Mouse (Mus musculus): ENCODE measurements around the gene Arfgap2. TPM values are rescaled to one million over a fixed set of nuclear protein-coding genes. Genes with fewer than 3 reads are reported as not detected.
"Not testable (repeated sequence)": the region's sequence is repeated elsewhere in the genome, so short reads cannot be mapped to it uniquely, and the experiment has no call there.

The Arfgap2 gene
- polyA plus RNA-seq (2015; fragmentation: Nextera tagmentation; extraction: Ambion mirVana), result 63.3 and 64.4 TPM in 2 replicates

GRCm38 (mm10) chr2:91264711-91265681 lies at the start of gene Arfgap2:
Arfgap2 (plus strand) TSS chr2:91264974.
- Histone ChIP-seq H3K27me3 (replicated peaks) (no peaks in the 10 kb centered on the region), H3K9me3 (no peaks in the 10 kb centered on the region), H3K9ac (peak within 1 kb of the TSS; percentile 92), H3K4me3 (peak within 1 kb of the TSS; percentile 69), H3K4me2 (peak within 1 kb of the TSS; percentile 92), H3K36me3 (peaks cover 73% of the 10 kb centered on the region), H3K4me1 (peaks cover 21% of the 10 kb centered on the region), H3K27ac (replicated peaks) (peak within 1 kb of the TSS; percentile 94)
- ATAC-seq (ENCODE audit: extremely low read depth, insufficient number of reproducible peaks, low FRiP score, low TSS enrichment), result peak; percentile 98
- 1% methylated on average over 72 of the region's 72 CpGs for WGBS

- Histone ChIP-seq H3K27ac (replicated peaks) (no peak overlapping the region), H3K9ac (no peak overlapping the region), H3K9me3 (no peaks in the 10 kb centered on the region), H3K36me3 (peaks cover 48% of the 10 kb centered on the region), H3K4me3 (no peak overlapping the region), H3K4me2 (no peak overlapping the region), H3K4me1 (no peaks in the 10 kb centered on the region), H3K27me3 (replicated peaks) (no peaks in the 10 kb centered on the region)
- no peak for ATAC-seq (ENCODE audit: extremely low read depth, insufficient number of reproducible peaks, low FRiP score, low TSS enrichment)
- WGBS, result 66% methylated on average over 4 of the region's 4 CpGs
Measured at GRCm38 (mm10) chr2:91217032-91217431, 47.7 kb upstream of the Arfgap2 start.

- 93% methylated on average over 3 of the region's 3 CpGs for whole genome bisulfite sequencing
- H3K4me3 ChIP-seq, result no peak overlapping the region
- no peak for ATAC-seq (ENCODE audit: extremely low read depth, insufficient number of reproducible peaks, low FRiP score, low TSS enrichment)
- H3K4me1 ChIP-seq, result no peaks in the 10 kb centered on the region
- H3K27ac ChIP-seq (replicated peaks), result no peak overlapping the region
- H3K9me3 ChIP-seq, result no peaks in the 10 kb centered on the region
- H3K27me3 ChIP-seq (replicated peaks), result no peaks in the 10 kb centered on the region
- peaks cover 19% of the 10 kb centered on the region for H3K36me3 ChIP-seq
- H3K4me2 ChIP-seq, result no peak overlapping the region
- no peak overlapping the region for H3K9ac ChIP-seq
Measured at GRCm38 (mm10) chr2:91220501-91220900, 44.3 kb upstream of the Arfgap2 start.

- Histone ChIP-seq H3K9ac (no peak overlapping the region), H3K27me3 (replicated peaks) (no peaks in the 10 kb centered on the region), H3K4me3 (no peak overlapping the region), H3K4me2 (no peak overlapping the region), H3K9me3 (no peaks in the 10 kb centered on the region), H3K4me1 (no peaks in the 10 kb centered on the region), H3K36me3 (peaks cover 6% of the 10 kb centered on the region), H3K27ac (replicated peaks) (no peak overlapping the region)
- no peak for ATAC-seq (ENCODE audit: extremely low read depth, insufficient number of reproducible peaks, low FRiP score, low TSS enrichment)
- 68% methylated on average over 2 of the region's 2 CpGs for WGBS
Measured at GRCm38 (mm10) chr2:91223614-91224013, 41.2 kb upstream of the Arfgap2 start.

- H3K4me1 ChIP-seq, result no peaks in the 10 kb centered on the region
- no peak for ATAC-seq (ENCODE audit: extremely low read depth, insufficient number of reproducible peaks, low FRiP score, low TSS enrichment)
- no peak overlapping the region for H3K27ac ChIP-seq (replicated peaks)
- no peaks in the 10 kb centered on the region for H3K27me3 ChIP-seq (replicated peaks)
- peaks cover 26% of the 10 kb centered on the region for H3K36me3 ChIP-seq
- no peaks in the 10 kb centered on the region for H3K9me3 ChIP-seq
- H3K4me3 ChIP-seq, result no peak overlapping the region
- H3K4me2 ChIP-seq, result no peak overlapping the region
- WGBS, result 82% methylated on average over 2 of the region's 2 CpGs
- no peak overlapping the region for H3K9ac ChIP-seq
Measured at GRCm38 (mm10) chr2:91229735-91230134, 35.0 kb upstream of the Arfgap2 start.

- Histone ChIP-seq H3K9ac (peak within 1 kb of the TSS; percentile 87), H3K4me1 (peaks cover 10% of the 10 kb centered on the region), H3K27me3 (replicated peaks) (no peaks in the 10 kb centered on the region), H3K27ac (replicated peaks) (peak within 1 kb of the TSS; percentile 93), H3K4me3 (peak within 1 kb of the TSS; percentile 67), H3K36me3 (peaks cover 16% of the 10 kb centered on the region), H3K9me3 (no peaks in the 10 kb centered on the region), H3K4me2 (peak within 1 kb of the TSS; percentile 86)
- peak; percentile 98 for ATAC-seq (ENCODE audit: extremely low read depth, insufficient number of reproducible peaks, low FRiP score, low TSS enrichment)
- under 1% methylated on average over 48 of the region's 48 CpGs for WGBS
Measured at GRCm38 (mm10) chr2:91236601-91237510, 27.9 kb upstream of the Arfgap2 start, which contains the start of gene Ddb2. Ddb2 (minus strand) TSS chr2:91236982.

GRCm38 (mm10) chr2:91237511-91238080 lies 27.2 kb upstream of the Arfgap2 start:
- H3K27me3 ChIP-seq (replicated peaks); ATAC-seq (ENCODE audit: extremely low read depth, insufficient number of reproducible peaks, low FRiP score, low TSS enrichment); H3K4me1 ChIP-seq; H3K9me3 ChIP-seq: not testable (repeated sequence)
- H3K4me3 ChIP-seq, result peak overlapping the region; percentile 67
- H3K36me3 ChIP-seq, result peaks cover 11% of the 10 kb centered on the region
- H3K9ac ChIP-seq, result peak overlapping the region; percentile 78
- peak overlapping the region; percentile 93 for H3K27ac ChIP-seq (replicated peaks)
- WGBS, result 14% methylated on average over 4 of the region's 4 CpGs
- peak overlapping the region; percentile 86 for H3K4me2 ChIP-seq

- Histone ChIP-seq H3K4me3 (no peak overlapping the region), H3K9me3 (no peaks in the 10 kb centered on the region), H3K4me1 (peaks cover 4% of the 10 kb centered on the region; the same call in 1 of the 2 replicates), H3K27ac (replicated peaks) (no peak overlapping the region), H3K36me3 (no peaks in the 10 kb centered on the region), H3K4me2 (no peak overlapping the region), H3K27me3 (replicated peaks) (no peaks in the 10 kb centered on the region), H3K9ac (no peak overlapping the region)
- 67% methylated on average over 5 of the region's 5 CpGs for WGBS
- no peak for ATAC-seq (ENCODE audit: extremely low read depth, insufficient number of reproducible peaks, low FRiP score, low TSS enrichment)
Measured at GRCm38 (mm10) chr2:91242547-91242946, 22.2 kb upstream of the Arfgap2 start.

- no peaks in the 10 kb centered on the region for H3K27me3 ChIP-seq (replicated peaks)
- H3K9ac ChIP-seq, result no peak overlapping the region
- no peak overlapping the region for H3K27ac ChIP-seq (replicated peaks)
- H3K4me3 ChIP-seq, result no peak overlapping the region
- no peaks in the 10 kb centered on the region for H3K36me3 ChIP-seq
- no peak for ATAC-seq (ENCODE audit: extremely low read depth, insufficient number of reproducible peaks, low FRiP score, low TSS enrichment)
- H3K4me1 ChIP-seq, result no peaks in the 10 kb centered on the region
- no peaks in the 10 kb centered on the region for H3K9me3 ChIP-seq
- WGBS, result 52% methylated on average over 3 of the region's 3 CpGs
- no peak overlapping the region for H3K4me2 ChIP-seq
Measured at GRCm38 (mm10) chr2:91243416-91243815, 21.4 kb upstream of the Arfgap2 start.

- H3K9ac ChIP-seq, result no peak overlapping the region
- H3K36me3 ChIP-seq, result no peaks in the 10 kb centered on the region
- no peaks in the 10 kb centered on the region for H3K4me1 ChIP-seq
- no peaks in the 10 kb centered on the region for H3K9me3 ChIP-seq
- no peak overlapping the region for H3K27ac ChIP-seq (replicated peaks)
- no peaks in the 10 kb centered on the region for H3K27me3 ChIP-seq (replicated peaks)
- H3K4me3 ChIP-seq, result no peak overlapping the region
- no peak overlapping the region for H3K4me2 ChIP-seq
- 62% methylated on average over 5 of the region's 5 CpGs for WGBS
- no peak for ATAC-seq (ENCODE audit: extremely low read depth, insufficient number of reproducible peaks, low FRiP score, low TSS enrichment)
Measured at GRCm38 (mm10) chr2:91244557-91245228, 20.1 kb upstream of the Arfgap2 start.

All from heart, embryonic 13.5 days (tissue).